Mouse (Mus musculus) hindbrain, embryonic 12.5 days (tissue): Measurements from ENCODE around the gene Fam69b. TPM values are rescaled to one million over a fixed set of nuclear protein-coding genes. Genes with fewer than 3 reads are reported as not detected.

ENCODE experiments used
- microRNA counts: library from miRNA; unstranded; fragments of <30 nt; microRNA quantifications from one replicate; lab custom pipeline; 2017
- microRNA-seq: library from miRNA; unstranded; fragments of <30 nt; microRNA quantifications from one replicate; pipeline ENCODE4, GENCODE M21; 2017
- polyA plus RNA-seq: library from polyadenylated mRNA; unstranded; fragments of >200 nt; fragmentation: Nextera tagmentation; extraction: Ambion mirVana; gene quantifications from 2 replicates; pipeline ENCODE4 v1.2.1, GENCODE M21; 2016

Fam69b gene
- polyA plus RNA-seq, 1 experiment from 2014 or later = 73.7 TPM

MicroRNAs encoded within 50 kb of the gene (microRNA counts, 519-probe panel; counts per million panel counts)
- microRNA mmu-miR-126-3p (lab: Ali Mortazavi, UCI) (6,145 counts per million, percentile 97 among the panel's probes with 10 or more counts), microRNA mmu-miR-126-5p (lab: Ali Mortazavi, UCI) (3,059 counts per million, percentile 69 among the panel's probes with 10 or more counts)

Small RNAs within 50 kb of the gene (microRNA-seq; reads per million reads assigned to microRNA genes)
- gene Mir126a (1.6 reads per million), gene Mir126b (not detected)

Other genes starting within 250 kb of the Fam69b start
- 36.2 and 37.3 TPM in 2 replicates for gene Snapc4, start 247.8 kb upstream of the Fam69b start, polyA plus RNA-seq
- gene Entr1, start 239.1 kb upstream of the Fam69b start, polyA plus RNA-seq = 179 and 188 TPM in 2 replicates
- gene Pmpca, start 239.1 kb upstream of the Fam69b start, polyA plus RNA-seq = 107 and 110 TPM in 2 replicates
- gene Inpp5e, start 219.3 kb upstream of the Fam69b start, polyA plus RNA-seq = 31.4 and 35.4 TPM in 2 replicates
- 32.3 and 35.3 TPM in 2 replicates for gene Sec16a, start 183.2 kb upstream of the Fam69b start, polyA plus RNA-seq
- 38.0 and 41.0 TPM in 2 replicates for gene Notch1, start 111.8 kb upstream of the Fam69b start, polyA plus RNA-seq
- gene Egfl7, start 48.4 kb upstream of the Fam69b start, polyA plus RNA-seq = 61.4 and 72.1 TPM in 2 replicates
- not detected in 2 replicates for gene Gm20532, start 41.8 kb upstream of the Fam69b start, polyA plus RNA-seq
- gene Agpat2, start 24.0 kb upstream of the Fam69b start, polyA plus RNA-seq = 11.7 and 13.1 TPM in 2 replicates
- not detected in 2 replicates for gene Lcn4, start 42.8 kb downstream of the Fam69b start, polyA plus RNA-seq
- gene Abo, start 236.5 kb downstream of the Fam69b start, polyA plus RNA-seq = not detected in 2 replicates